Mouse (Mus musculus): ENCODE data around the gene Mst1r. TPM values are rescaled to one million over a fixed set of nuclear protein-coding genes. Genes with fewer than 3 reads are reported as not detected.

Mst1r gene
- polyA plus RNA-seq, 1 experiment from 2014 or later = 2.0 TPM

DNA sequence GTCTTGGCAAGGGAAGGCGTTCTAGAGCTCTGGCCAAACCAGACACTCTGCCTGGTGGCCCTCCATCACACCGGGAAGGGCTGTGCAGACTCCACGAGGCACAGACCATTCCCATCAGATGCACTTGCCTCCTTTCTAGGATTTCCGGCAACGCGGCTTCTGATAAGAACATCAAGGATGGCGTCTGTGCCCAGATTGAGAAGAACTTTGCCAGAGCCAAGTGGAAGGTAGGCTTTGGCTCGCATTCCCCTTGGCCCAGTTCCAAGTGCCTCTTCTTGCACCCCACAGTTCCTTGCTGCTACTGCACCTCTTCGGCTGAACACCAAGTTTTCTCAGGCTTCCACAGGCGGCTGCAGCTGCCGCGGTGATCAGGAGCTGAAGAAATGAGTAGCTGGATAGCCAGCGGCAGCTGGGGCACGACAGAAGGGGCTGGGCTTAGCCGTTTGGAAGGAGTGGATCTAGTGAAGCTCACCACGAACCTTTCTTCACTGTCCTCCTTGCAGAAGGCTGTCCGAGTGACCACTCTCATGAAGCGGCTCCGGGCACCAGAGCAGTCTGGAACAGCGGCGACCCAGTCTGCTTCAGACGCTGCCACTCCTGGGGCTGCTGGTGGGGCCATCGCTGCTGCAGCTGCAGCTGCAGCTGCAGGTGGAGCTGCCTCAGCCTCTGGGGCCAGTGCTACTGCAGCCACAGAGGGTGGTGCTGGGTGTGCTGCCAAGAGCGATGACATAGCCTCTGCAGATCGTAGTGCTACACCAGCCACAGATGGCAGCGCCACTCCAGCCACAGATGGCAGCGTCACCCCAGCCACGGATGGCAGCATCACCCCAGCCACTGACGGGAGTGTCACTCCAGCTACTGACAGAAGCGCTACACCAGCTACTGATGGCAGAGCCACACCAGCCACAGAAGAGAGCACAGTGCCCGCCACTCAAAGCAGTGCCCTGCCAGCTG lies 40.8 kb downstream of the Mst1r start:
- H3K27me3 ChIP-seq = no peaks in the 10 kb centered on the region
- no peak for ATAC-seq (ENCODE audit: low FRiP score)
- no peak overlapping the region for H3K9ac ChIP-seq
- no peak overlapping the region for H3K27ac ChIP-seq
- no peaks in the 10 kb centered on the region for H3K9me3 ChIP-seq (replicated peaks)
- 93% methylated on average over 31 of the region's 31 CpGs for WGBS
- H3K4me2 ChIP-seq (replicated peaks) = no peak overlapping the region
- H3K4me3 ChIP-seq = no peak overlapping the region
- peaks cover 15% of the 10 kb centered on the region for H3K4me1 ChIP-seq
- H3K36me3 ChIP-seq = no peaks in the 10 kb centered on the region

DNA sequence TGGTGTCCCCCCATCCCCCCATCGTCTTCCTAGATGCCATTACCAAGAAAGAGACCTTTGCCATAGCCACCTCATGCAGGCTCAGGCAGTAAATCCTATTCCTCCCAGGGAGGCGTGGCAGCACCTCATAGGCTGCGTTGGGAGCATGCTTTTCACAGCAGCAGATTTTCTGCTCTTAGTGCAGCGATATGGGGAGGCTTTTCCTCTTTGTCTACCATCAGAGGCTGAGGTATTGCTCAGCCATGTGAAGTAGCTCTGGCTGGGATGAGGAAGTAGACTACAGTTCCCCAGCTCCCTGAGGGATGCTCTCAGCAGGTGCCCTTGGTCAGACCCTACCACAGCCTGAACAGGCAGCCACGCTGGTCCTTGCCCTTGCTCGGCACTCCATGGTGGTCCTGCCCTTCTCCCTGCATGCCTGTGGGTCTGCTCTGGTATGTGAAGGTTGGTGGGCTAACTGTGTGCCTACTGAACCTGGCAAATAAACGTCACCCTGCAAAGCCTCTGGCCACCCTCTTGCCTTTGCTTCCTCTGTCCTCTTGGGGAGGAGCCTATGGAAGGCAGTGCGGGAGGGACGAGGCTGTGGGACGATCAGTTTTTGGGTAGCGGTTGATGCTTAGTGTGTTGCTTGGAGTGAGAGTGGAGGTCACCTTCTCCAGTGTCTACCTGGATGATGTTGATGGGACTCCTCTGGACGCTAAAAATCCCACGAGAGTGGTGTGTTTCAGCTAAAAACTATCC lies 42.7 kb downstream of the Mst1r start:
- no peak overlapping the region for H3K9ac ChIP-seq
- WGBS = 81% methylated on average over 13 of the region's 13 CpGs
- no peaks in the 10 kb centered on the region for H3K9me3 ChIP-seq (replicated peaks)

DNA sequence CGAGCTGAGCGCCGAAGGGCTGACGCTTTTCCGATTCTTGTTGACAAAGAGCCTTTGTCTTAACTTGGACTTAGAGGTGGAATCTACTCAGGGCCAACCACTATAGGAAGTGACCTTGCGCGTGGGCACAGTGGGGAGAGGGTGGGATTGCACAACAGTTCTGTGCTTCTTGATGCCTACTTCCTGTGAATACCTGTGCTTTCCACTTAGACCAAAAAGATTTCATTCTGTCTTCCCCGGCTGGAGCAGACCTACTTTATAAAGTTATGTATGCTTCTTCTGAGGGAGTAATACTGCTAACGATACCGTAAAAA lies 43.2 kb downstream of the Mst1r start, which contains the start of gene Traip:
Gene Traip, plus strand, starts transcription at position 215 of the 314 bp plus-strand sequence.
- peak within 1 kb of the TSS; percentile 82 for H3K4me2 ChIP-seq (replicated peaks)
- no peak for ATAC-seq (ENCODE audit: low FRiP score)
- H3K4me1 ChIP-seq = peaks cover 15% of the 10 kb centered on the region
- peak within 1 kb of the TSS; percentile 85; the same call in 1 of the 2 replicates for H3K27ac ChIP-seq
- no peaks in the 10 kb centered on the region for H3K9me3 ChIP-seq (replicated peaks)
- H3K36me3 ChIP-seq = no peaks in the 10 kb centered on the region
- H3K4me3 ChIP-seq = peak within 1 kb of the TSS; percentile 67
- H3K27me3 ChIP-seq = no peaks in the 10 kb centered on the region
- whole genome bisulfite sequencing = 90% methylated on average over 10 of the region's 10 CpGs
- peak within 1 kb of the TSS; percentile 72 for H3K9ac ChIP-seq

More for the DNA sequence above, 42.7 kb downstream of the Mst1r start:
- no peak overlapping the region for H3K4me2 ChIP-seq (replicated peaks)
- H3K36me3 ChIP-seq = no peaks in the 10 kb centered on the region
- no peak overlapping the region for H3K27ac ChIP-seq
- H3K27me3 ChIP-seq = no peaks in the 10 kb centered on the region
- H3K4me1 ChIP-seq = peaks cover 15% of the 10 kb centered on the region
- ATAC-seq (ENCODE audit: low FRiP score) = no peak
- no peak overlapping the region for H3K4me3 ChIP-seq

DNA sequence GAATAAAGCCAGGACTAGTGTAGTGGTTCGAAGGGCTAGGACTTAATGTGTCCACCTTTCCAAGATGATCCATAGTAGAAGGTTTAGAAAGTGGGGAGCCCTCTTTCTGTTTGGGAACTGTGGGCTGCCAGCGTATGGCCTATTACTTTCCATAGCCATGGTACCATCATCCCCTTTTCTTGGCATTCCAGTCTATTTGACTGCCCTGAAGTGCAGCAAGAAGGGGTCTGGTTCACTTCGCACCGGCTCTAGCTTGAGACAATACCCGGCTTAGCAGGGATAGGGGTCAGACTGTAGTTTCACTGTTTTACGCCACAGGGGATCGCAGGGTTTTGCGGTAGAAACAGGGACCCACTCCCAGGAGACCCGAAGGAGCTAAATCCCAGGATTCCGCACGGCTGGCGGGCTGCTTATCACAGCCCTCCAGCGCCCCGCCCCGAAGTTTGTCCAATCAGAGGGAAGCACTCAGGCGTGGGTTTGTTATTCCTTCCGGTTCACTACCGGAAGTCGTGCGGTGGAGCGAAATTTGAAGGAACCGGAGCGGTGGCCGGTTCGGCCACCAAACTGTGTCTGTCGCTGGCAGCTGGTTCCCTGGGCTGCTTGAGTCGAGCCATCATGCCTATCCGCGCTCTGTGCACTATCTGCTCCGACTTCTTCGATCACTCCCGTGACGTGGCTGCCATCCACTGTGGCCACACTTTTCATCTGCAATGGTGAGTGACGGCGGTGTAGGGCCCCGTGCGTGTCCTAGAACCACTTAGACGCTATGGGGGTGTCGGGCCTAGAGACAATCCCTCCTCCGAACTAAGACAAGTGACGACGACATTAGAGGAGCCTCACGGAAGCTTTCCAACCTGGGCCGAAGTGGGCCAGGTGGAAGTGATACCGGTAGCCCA lies 44.0 kb downstream of the Mst1r start:
- 9% methylated on average over 45 of the region's 45 CpGs for WGBS
- Histone ChIP-seq H3K4me3 (peak overlapping the region; percentile 67), H3K9ac (peak overlapping the region; percentile 72), H3K36me3 (no peaks in the 10 kb centered on the region), H3K27ac (peak overlapping the region; percentile 85; the same call in 1 of the 2 replicates), H3K9me3 (replicated peaks) (no peaks in the 10 kb centered on the region), H3K27me3 (no peaks in the 10 kb centered on the region), H3K4me1 (peaks cover 15% of the 10 kb centered on the region), H3K4me2 (replicated peaks) (peak overlapping the region; percentile 82)
- peak; percentile 92 for ATAC-seq (ENCODE audit: low FRiP score)

DNA sequence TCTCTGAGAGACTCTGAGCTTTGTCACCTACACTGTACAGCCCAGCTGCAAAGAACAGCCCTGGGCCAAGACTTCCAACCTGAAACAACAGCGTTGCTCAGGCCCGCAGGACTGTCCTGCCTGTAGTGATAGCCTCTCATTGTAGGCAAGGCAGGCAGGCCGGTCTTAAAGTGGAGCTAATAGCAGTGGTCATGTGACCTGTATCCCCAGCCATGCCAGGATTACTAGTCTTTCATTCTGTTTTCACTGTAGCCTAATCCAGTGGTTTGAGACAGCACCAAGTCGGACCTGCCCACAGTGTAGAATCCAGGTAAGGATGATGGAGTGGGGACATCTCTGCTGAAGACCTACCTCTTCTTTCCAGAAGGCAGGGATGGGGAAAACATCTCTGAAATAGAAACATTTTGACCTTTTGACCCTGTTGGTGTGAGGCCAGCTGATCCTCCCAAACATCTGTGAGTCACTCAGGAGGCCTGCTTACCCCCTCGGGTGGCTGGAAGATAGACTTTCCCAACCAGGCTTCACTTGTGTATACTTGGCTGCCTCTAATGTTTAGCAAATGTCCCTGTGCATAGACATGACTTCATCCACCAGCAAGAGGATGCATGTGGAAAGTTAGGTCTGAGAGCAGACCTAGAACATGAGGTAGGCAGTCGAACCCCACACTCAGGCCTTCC lies 49.1 kb downstream of the Mst1r start:
- H3K4me1 ChIP-seq = peaks cover 11% of the 10 kb centered on the region
- H3K36me3 ChIP-seq = peaks cover 14% of the 10 kb centered on the region; the same call in 1 of the 2 replicates
- WGBS = 88% methylated on average over 6 of the region's 6 CpGs
- H3K4me3 ChIP-seq = no peak overlapping the region
- H3K27ac ChIP-seq = no peak overlapping the region
- no peaks in the 10 kb centered on the region for H3K27me3 ChIP-seq
- no peak for ATAC-seq (ENCODE audit: low FRiP score)
- H3K9me3 ChIP-seq (replicated peaks) = no peaks in the 10 kb centered on the region
- H3K9ac ChIP-seq = no peak overlapping the region
- no peak overlapping the region for H3K4me2 ChIP-seq (replicated peaks)

DNA sequence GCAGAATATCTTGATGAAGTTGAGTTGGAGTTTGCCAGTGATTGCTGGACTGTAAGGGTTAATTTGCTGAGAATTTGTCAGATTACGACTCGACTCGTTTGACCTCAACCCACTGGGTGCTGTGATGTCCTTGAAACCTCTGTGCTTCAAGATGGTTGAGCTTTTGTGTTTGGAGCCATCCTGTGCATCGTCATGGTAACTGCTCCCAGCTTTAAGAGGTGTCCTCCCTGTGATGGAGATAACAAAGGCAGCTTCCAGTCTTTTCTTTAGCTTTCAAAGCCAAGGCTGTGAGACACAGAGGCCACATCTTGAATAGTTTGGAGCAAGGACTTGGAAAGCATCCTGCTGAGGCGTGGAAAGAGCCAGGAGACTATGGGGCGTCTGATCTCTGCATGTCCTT lies 50.5 kb downstream of the Mst1r start:
- Histone ChIP-seq H3K9ac (0 out of 2 replicates have a peak overlapping the region, but pooled peaks have one; percentile 15), H3K9me3 (replicated peaks) (no peaks in the 10 kb centered on the region), H3K4me1 (peaks cover 12% of the 10 kb centered on the region), H3K36me3 (peaks cover 18% of the 10 kb centered on the region; the same call in 1 of the 2 replicates), H3K27ac (no peak overlapping the region), H3K4me2 (replicated peaks) (no peak overlapping the region), H3K4me3 (no peak overlapping the region), H3K27me3 (no peaks in the 10 kb centered on the region)
- 37% methylated on average over 6 of the region's 6 CpGs for WGBS
- no peak for ATAC-seq (ENCODE audit: low FRiP score)

DNA sequence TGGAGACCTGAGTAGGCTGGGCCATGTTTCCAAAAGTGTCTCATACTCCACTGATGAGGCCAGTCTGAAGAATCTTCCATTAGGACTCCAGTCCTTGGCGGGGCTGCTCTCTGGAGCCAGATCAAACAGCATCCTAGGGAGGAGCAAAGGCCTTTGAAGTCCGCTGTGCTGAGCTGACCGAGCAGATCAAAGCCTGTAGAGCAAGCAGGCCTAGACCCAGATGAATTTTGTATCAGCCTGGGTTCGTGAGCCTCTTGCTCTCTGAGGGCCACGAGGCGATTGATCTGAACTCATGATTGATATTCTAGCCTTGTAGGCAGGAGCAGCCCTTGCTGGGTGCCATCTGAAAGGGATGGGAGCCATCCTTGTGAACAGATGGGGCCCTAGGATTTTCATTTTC lies 53.2 kb downstream of the Mst1r start:
- Histone ChIP-seq H3K4me1 (peaks cover 12% of the 10 kb centered on the region), H3K4me2 (replicated peaks) (no peak overlapping the region), H3K36me3 (peaks cover 34% of the 10 kb centered on the region; the same call in 1 of the 2 replicates), H3K4me3 (no peak overlapping the region), H3K9me3 (replicated peaks) (no peaks in the 10 kb centered on the region), H3K9ac (no peak overlapping the region), H3K27me3 (no peaks in the 10 kb centered on the region), H3K27ac (no peak overlapping the region)
- WGBS = 68% methylated on average over 6 of the region's 6 CpGs
- ATAC-seq (ENCODE audit: low FRiP score) = no peak

DNA sequence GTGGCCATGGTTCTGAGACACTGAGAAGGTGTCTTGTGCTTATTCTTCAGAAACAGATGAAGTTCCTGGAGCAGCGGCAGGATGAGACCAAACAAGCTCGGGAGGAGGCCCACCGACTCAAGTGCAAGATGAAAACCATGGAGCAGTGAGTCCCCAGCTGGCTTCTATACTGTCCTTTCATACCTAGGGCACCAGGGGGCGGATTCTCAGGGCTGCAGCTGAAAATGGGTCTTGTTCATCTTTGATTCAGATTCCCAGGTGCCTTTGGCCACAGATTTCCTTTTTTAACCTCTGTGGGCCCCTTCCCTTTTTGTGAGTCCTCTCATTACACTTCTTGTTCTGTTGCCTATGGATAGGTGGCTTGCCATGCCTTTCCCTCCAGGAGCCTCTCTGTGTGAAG lies 54.3 kb downstream of the Mst1r start:
- Histone ChIP-seq H3K4me3 (no peak overlapping the region), H3K9ac (0 out of 2 replicates have a peak overlapping the region, but pooled peaks have one; percentile 25), H3K27me3 (no peaks in the 10 kb centered on the region), H3K36me3 (peaks cover 34% of the 10 kb centered on the region; the same call in 1 of the 2 replicates), H3K27ac (no peak overlapping the region), H3K4me1 (peaks cover 12% of the 10 kb centered on the region), H3K9me3 (replicated peaks) (no peaks in the 10 kb centered on the region), H3K4me2 (replicated peaks) (no peak overlapping the region)
- ATAC-seq (ENCODE audit: low FRiP score) = no peak
- 74% methylated on average over 4 of the region's 4 CpGs for WGBS

DNA sequence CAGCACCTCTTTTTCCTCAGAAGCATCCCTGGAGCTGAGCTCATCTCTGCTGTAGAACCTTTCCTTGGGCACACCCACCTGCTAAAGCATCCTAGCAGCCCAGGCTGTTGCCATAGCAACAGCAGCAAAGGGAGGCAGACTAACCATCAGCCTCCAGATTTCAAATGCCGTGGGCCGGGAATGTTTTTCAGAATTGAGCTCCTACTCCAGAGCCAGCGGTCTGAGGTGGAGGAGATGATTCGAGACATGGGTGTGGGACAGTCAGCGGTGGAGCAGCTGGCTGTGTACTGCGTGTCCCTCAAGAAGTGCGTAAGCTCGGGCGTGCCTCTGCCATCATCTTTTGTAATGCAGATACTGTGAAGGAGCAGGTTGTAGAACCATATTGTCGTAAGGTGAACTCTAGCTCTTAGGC lies 54.7 kb downstream of the Mst1r start:
- 78% methylated on average over 10 of the region's 10 CpGs for WGBS
- 0 out of 2 replicates have a peak overlapping the region, but pooled peaks have one; percentile 25 for H3K9ac ChIP-seq
- no peak overlapping the region for H3K4me2 ChIP-seq (replicated peaks)
- no peak overlapping the region for H3K4me3 ChIP-seq
- H3K27me3 ChIP-seq = no peaks in the 10 kb centered on the region
- H3K4me1 ChIP-seq = peaks cover 12% of the 10 kb centered on the region
- H3K27ac ChIP-seq = peak overlapping the region; percentile 8; the same call in 1 of the 2 replicates
- ATAC-seq (ENCODE audit: low FRiP score) = no peak; the same call in 1 of the 2 replicates
- peaks cover 34% of the 10 kb centered on the region; the same call in 1 of the 2 replicates for H3K36me3 ChIP-seq
- no peaks in the 10 kb centered on the region for H3K9me3 ChIP-seq (replicated peaks)

DNA sequence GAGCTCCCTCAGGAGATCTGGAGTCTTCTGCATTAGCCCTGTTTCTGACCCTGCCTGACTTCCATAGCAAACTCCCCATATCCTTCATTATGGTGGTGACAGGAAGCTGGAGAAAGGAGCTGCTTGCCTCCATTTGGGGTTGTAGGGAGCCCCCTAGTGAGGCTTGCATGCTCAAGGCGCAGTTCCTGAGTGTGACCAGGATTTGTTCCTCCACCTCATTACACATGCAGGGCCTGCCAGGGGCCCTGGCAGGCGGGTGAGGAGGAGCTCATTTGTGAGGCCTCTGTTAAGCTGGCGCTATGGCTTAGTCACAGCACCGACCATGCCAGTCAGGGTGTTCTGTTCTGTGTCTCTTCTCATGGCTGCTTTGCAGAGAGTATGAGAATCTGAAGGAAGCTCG lies 55.2 kb downstream of the Mst1r start:
- Histone ChIP-seq H3K27ac (peak overlapping the region; percentile 8; the same call in 1 of the 2 replicates), H3K4me2 (replicated peaks) (no peak overlapping the region), H3K4me1 (peaks cover 12% of the 10 kb centered on the region), H3K9ac (no peak overlapping the region), H3K27me3 (no peaks in the 10 kb centered on the region), H3K4me3 (no peak overlapping the region), H3K9me3 (replicated peaks) (no peaks in the 10 kb centered on the region), H3K36me3 (peaks cover 34% of the 10 kb centered on the region; the same call in 1 of the 2 replicates)
- ATAC-seq (ENCODE audit: low FRiP score) = no peak
- 54% methylated on average over 5 of the region's 5 CpGs for WGBS

DNA sequence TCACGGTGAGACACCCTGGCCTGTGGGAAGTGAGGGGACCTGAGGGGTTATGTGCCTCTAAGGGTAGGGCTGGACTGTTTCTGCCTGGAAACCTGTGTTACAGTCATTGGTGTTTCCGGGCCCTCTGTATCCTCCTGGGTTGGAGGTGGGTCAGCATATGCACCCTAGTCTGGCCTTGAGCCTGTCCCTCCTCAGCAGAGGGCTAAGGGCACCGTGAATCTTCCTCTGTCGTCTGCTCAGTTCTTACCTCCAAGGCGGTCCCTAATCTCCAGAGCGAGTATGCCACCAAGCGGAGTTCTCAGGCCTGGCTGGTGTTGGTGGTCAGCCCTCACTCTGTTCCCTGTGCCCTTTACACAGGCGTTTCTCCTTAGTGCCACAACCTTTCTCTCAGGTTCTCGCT lies 56.2 kb downstream of the Mst1r start:
- no peak for ATAC-seq (ENCODE audit: low FRiP score)
- no peak overlapping the region for H3K4me2 ChIP-seq (replicated peaks)
- no peaks in the 10 kb centered on the region for H3K9me3 ChIP-seq (replicated peaks)
- no peaks in the 10 kb centered on the region for H3K27me3 ChIP-seq
- WGBS = 91% methylated on average over 9 of the region's 9 CpGs
- H3K4me1 ChIP-seq = peaks cover 12% of the 10 kb centered on the region
- H3K9ac ChIP-seq = no peak overlapping the region
- H3K27ac ChIP-seq = no peak overlapping the region
- H3K4me3 ChIP-seq = no peak overlapping the region
- H3K36me3 ChIP-seq = peaks cover 27% of the 10 kb centered on the region; the same call in 1 of the 2 replicates

All from hindbrain, embryonic 12.5 days (tissue).